Comparison of ENCODE assay signal across 8 mouse cellular contexts in the genomic region with DNA sequence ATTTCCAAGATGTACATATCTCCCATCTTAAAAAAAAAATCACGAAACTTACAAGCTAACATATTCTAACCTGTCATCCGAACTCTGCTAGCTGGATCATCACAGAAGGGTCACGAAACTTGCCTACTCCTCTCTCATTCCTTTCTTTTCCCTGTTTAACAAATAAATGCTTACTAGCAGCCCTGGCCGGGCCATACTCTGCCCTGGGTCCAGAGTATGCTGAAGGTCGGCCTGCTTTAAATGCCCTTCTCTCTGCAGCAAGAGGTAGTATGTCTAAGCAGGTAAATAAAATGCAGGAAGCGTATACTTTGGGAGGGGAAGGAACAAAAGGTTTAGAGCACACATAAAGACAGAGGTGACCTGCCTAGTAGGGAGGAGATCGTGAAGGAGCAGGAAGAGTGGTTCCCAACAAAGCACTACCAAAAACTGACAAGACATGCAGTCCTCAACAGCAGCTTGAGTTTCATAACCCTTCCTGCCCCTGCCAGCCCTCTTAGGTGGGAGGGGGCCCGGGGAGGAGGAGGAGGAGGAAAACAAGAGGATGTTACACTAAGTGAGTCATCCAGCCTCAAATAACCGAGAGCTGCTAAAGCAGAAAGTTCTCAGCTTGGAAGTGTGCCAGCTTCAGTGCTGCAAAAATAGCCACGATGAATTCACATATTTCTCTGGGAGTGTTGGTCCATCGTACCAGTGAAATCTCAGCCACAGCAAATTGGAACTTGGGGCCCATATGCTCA. TPM values are rescaled to one million over a fixed set of nuclear protein-coding genes. Genes with fewer than 3 reads are reported as not detected.
DNase-seq lines count a peak whose midpoint lies in the region; TF ChIP-seq lines count a peak whose summit lies in the region.
"Had no signal": no experiment of that assay in that cellular context is flagged by ENCODE, and none has a peak within 500 bp of the region (broad histone marks: within the 10 kb centered on the region; RNA-seq: fewer than 3 reads in every experiment).

No protein-coding gene starts in this region.

- H3K27ac ChIP-seq in gastrocnemius, adult 2 months = peak overlapping the region; percentile 49
- H3K27ac ChIP-seq: limb, embryonic 12.5 days had no signal

- no peak overlapping the region for H3K4me3 ChIP-seq in gastrocnemius, adult 2 months
- H3K4me3 ChIP-seq: limb, embryonic 12.5 days had no signal

- TF ChIP-seq CTCF in gastrocnemius, adult 2 months (IDR thresholded peaks at IDR 0.05) = no peak

- intact Hi-C loops in gastrocnemius, adult 2 months (cut with DNase I) = loop anchor here (5.0 kb wide), 1 partner anchor 95 kb away; no protein-coding TSS in a partner anchor

- peak; percentile 23 for DNase-seq in urinary bladder, postnatal 25 days (ENCODE audit: low spot score)
- DNase-seq in urinary bladder, adult 2 months (ENCODE audit: low spot score) = no peak
- DNase-seq in gastrocnemius, adult 2 months = peak; percentile 69
- DNase-seq in kidney, adult 11 months = peak; percentile 60
- DNase-seq in left cerebral cortex, adult 8-10 months (ENCODE audit: low spot score in 2 of 2) = peak; percentile 50 to 81
- peak; percentile 69 for DNase-seq in right cerebral cortex, postnatal 4 days
- no peak for DNase-seq in cerebellum, postnatal 36 days

RNA-seq across cellular contexts. Expression of a gene that starts 37.1 kb away (rescaled TPM):
- 50.0 and 52.5 TPM in 2 replicates for polyA plus RNA-seq in urinary bladder, adult 2 months (2012; rRNA removed)
- 100 to 1,000 TPM; 127 to 130 TPM for total RNA-seq in gastrocnemius, adult 2 months (2021)
- total RNA-seq in left cerebral cortex, adult 8-10 months (2022) = 100 to 1,000 TPM; 141 to 152 (median 144) TPM

RNA-seq across cellular contexts. Expression of a gene that starts 57.0 kb away (rescaled TPM):
- 17.9 and 19.5 TPM in 2 replicates for polyA plus RNA-seq in urinary bladder, adult 2 months (2012; rRNA removed)
- total RNA-seq in gastrocnemius, adult 2 months (2021) = 10 to 100 TPM; 20.3 to 25.1 TPM
- 10 to 100 TPM; 40.0 to 46.0 (median 42.1) TPM for total RNA-seq in left cerebral cortex, adult 8-10 months (2022)

Comparison
In these comparisons a context has a peak if more than half of its experiments do, and no peak if none do; other contexts are left out.
1. DNase-seq: peak in urinary bladder, postnatal 25 days (single experiment), gastrocnemius, adult 2 months (single experiment), kidney, adult 11 months (single experiment), left cerebral cortex, adult 8-10 months (2 of 2) and right cerebral cortex, postnatal 4 days (single experiment); none in urinary bladder, adult 2 months (single experiment) and cerebellum, postnatal 36 days (0 of 2).